Mouse (Mus musculus): ENCODE data around the gene March4.

DNA sequence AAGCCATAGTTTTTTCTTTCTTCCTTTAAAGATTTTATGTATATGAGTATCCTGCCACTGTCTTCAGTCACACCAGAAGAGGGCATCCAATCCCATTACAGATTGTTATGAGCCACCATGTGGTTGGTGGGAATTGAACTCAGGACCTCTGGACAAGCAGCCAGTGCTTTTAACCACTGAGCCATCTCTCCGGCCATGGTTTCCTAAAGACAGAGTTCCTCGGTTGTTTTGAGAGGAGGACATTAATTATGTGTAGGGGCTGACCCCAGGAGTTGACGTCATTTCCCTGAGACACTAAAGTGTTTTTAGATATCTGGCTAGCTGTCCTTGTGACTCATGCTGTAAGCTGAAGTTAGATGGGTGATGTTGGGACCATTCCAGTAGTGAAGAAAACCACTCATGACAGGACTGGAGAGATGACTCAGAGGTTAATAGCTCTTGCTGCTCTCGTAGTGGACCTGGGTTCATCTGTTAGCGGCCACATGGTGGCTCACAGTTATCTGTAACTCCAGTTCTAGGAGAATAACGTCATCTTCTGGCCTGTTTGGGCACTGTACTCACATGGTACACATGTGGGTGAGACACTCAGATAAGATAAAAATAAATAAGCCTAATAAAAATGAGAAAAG lies 27.7 kb upstream of the March4 start:
- TF ChIP-seq CTCF (IDR thresholded peaks at IDR 0.05; ENCODE audit: extremely low read depth, insufficient read depth, low read length): no peak
- TF ChIP-seq POLR2A (IDR thresholded peaks at IDR 0.05; ENCODE audit: extremely low read depth, insufficient read depth, low read length): no peak

Measured in cortical plate, adult 2 months (tissue).